Mouse (Mus musculus): ENCODE measurements around the gene Med26. TPM values are rescaled to one million over a fixed set of nuclear protein-coding genes. Genes with fewer than 3 reads are reported as not detected.

Med26 gene
- total and polyA plus RNA-seq, 2 experiments from 2014 or later = 6.6 to 17.0 TPM

GRCm38 (mm10) chr8:72547122-72547801 is 808 bp downstream of the Med26 start:
- Histone ChIP-seq H3K9me3 (replicated peaks; ENCODE audit: control insufficient read depth, low read length) (no peaks in the 10 kb centered on the region), H3K4me2 (ENCODE audit: low read depth, low read length) (peak overlapping the region; percentile 94), H3K36me3 (replicated peaks; ENCODE audit: control insufficient read depth, insufficient read depth, low read length) (peaks cover 4% of the 10 kb centered on the region; the same call in 1 of the 2 replicates), H3K27ac (ENCODE audit: low read depth) (peak overlapping the region; percentile 84), H3K27me3 (ENCODE audit: control insufficient read depth, insufficient read depth, low read length) (no peaks in the 10 kb centered on the region), H3K4me3 (ENCODE audit: low read depth, low read length) (peak overlapping the region; percentile 79), H3K9ac (replicated peaks; ENCODE audit: low read depth, low read length) (peak overlapping the region; percentile 96), H3K4me1 (ENCODE audit: control insufficient read depth, insufficient read depth) (peaks cover 17% of the 10 kb centered on the region)
- ATAC-seq (ENCODE audit: insufficient read depth, low read depth) = no peak
- no peak for DNase-seq (ENCODE audit: low spot score)
- TF ChIP-seq CTCF (IDR thresholded peaks at IDR 0.05; ENCODE audit: low read depth) (no peak), EP300 (IDR thresholded peaks at IDR 0.05; ENCODE audit: low read depth) (no peak)
- 1% methylated on average over 27 of the region's 27 CpGs for WGBS

GRCm38 (mm10) chr8:72539234-72539633 is 8.8 kb downstream of the Med26 start:
- TF ChIP-seq EP300 (IDR thresholded peaks at IDR 0.05; ENCODE audit: low read depth) (no peak), CTCF (IDR thresholded peaks at IDR 0.05; ENCODE audit: low read depth) (peak; percentile 33)
- H3K36me3 ChIP-seq (replicated peaks; ENCODE audit: control insufficient read depth, insufficient read depth, low read length) = peaks cover 3% of the 10 kb centered on the region; the same call in 1 of the 2 replicates
- no peaks in the 10 kb centered on the region for H3K9me3 ChIP-seq (replicated peaks; ENCODE audit: control insufficient read depth, low read length)
- no peak for ATAC-seq (ENCODE audit: insufficient read depth, low read depth)
- H3K27me3 ChIP-seq (ENCODE audit: control insufficient read depth, insufficient read depth, low read length) = no peaks in the 10 kb centered on the region
- no peak overlapping the region for H3K9ac ChIP-seq (replicated peaks; ENCODE audit: low read depth, low read length)
- DNase-seq (ENCODE audit: low spot score) = no peak
- H3K4me1 ChIP-seq (ENCODE audit: control insufficient read depth, insufficient read depth) = no peaks in the 10 kb centered on the region
- H3K27ac ChIP-seq (ENCODE audit: low read depth) = no peak overlapping the region
- H3K4me2 ChIP-seq (ENCODE audit: low read depth, low read length) = no peak overlapping the region
- no peak overlapping the region for H3K4me3 ChIP-seq (ENCODE audit: low read depth, low read length)

GRCm38 (mm10) chr8:72534888-72535287 is 13.2 kb downstream of the Med26 start:
- no peak overlapping the region for H3K9ac ChIP-seq (replicated peaks; ENCODE audit: low read depth, low read length)
- H3K27ac ChIP-seq (ENCODE audit: low read depth) = no peak overlapping the region
- H3K27me3 ChIP-seq (ENCODE audit: control insufficient read depth, insufficient read depth, low read length) = no peaks in the 10 kb centered on the region
- no peak for ATAC-seq (ENCODE audit: insufficient read depth, low read depth)
- no peak overlapping the region for H3K4me3 ChIP-seq (ENCODE audit: low read depth, low read length)
- DNase-seq (ENCODE audit: low spot score) = no peak
- no peak for TF ChIP-seq CTCF (IDR thresholded peaks at IDR 0.05; ENCODE audit: low read depth)
- no peak for TF ChIP-seq EP300 (IDR thresholded peaks at IDR 0.05; ENCODE audit: low read depth)
- H3K4me2 ChIP-seq (ENCODE audit: low read depth, low read length) = no peak overlapping the region
- H3K4me1 ChIP-seq (ENCODE audit: control insufficient read depth, insufficient read depth) = peaks cover 3% of the 10 kb centered on the region; the same call in 1 of the 2 replicates
- H3K9me3 ChIP-seq (replicated peaks; ENCODE audit: control insufficient read depth, low read length) = no peaks in the 10 kb centered on the region
- WGBS = 92% methylated on average over 3 of the region's 3 CpGs
- H3K36me3 ChIP-seq (replicated peaks; ENCODE audit: control insufficient read depth, insufficient read depth, low read length) = peaks cover 3% of the 10 kb centered on the region; the same call in 1 of the 2 replicates

GRCm38 (mm10) chr8:72532103-72532502 is 16.0 kb downstream of the Med26 start:
- DNase-seq (ENCODE audit: low spot score) (no peak), ATAC-seq (ENCODE audit: insufficient read depth, low read depth) (no peak)
- H3K4me2 ChIP-seq (ENCODE audit: low read depth, low read length) = no peak overlapping the region

GRCm38 (mm10) chr8:72521888-72522287 is 26.2 kb downstream of the Med26 start:
- DNase-seq (ENCODE audit: low spot score) = no peak
- TF ChIP-seq EP300 (IDR thresholded peaks at IDR 0.05; ENCODE audit: low read depth) = no peak
- no peak for TF ChIP-seq CTCF (IDR thresholded peaks at IDR 0.05; ENCODE audit: low read depth)
- Histone ChIP-seq H3K27me3 (ENCODE audit: control insufficient read depth, insufficient read depth, low read length) (no peaks in the 10 kb centered on the region), H3K4me1 (ENCODE audit: control insufficient read depth, insufficient read depth) (peaks cover 17% of the 10 kb centered on the region), H3K27ac (ENCODE audit: low read depth) (no peak overlapping the region), H3K9ac (replicated peaks; ENCODE audit: low read depth, low read length) (no peak overlapping the region), H3K9me3 (replicated peaks; ENCODE audit: control insufficient read depth, low read length) (no peaks in the 10 kb centered on the region), H3K4me3 (ENCODE audit: low read depth, low read length) (no peak overlapping the region), H3K4me2 (ENCODE audit: low read depth, low read length) (no peak overlapping the region), H3K36me3 (replicated peaks; ENCODE audit: control insufficient read depth, insufficient read depth, low read length) (no peaks in the 10 kb centered on the region)
- no peak for ATAC-seq (ENCODE audit: insufficient read depth, low read depth)

More at GRCm38 (mm10) chr8:72532103-72532502, 16.0 kb downstream of the Med26 start:
- no peak overlapping the region for H3K4me3 ChIP-seq (ENCODE audit: low read depth, low read length)
- H3K4me1 ChIP-seq (ENCODE audit: control insufficient read depth, insufficient read depth) = peaks cover 3% of the 10 kb centered on the region; the same call in 1 of the 2 replicates
- H3K27ac ChIP-seq (ENCODE audit: low read depth) = no peak overlapping the region
- no peaks in the 10 kb centered on the region for H3K27me3 ChIP-seq (ENCODE audit: control insufficient read depth, insufficient read depth, low read length)
- no peaks in the 10 kb centered on the region for H3K9me3 ChIP-seq (replicated peaks; ENCODE audit: control insufficient read depth, low read length)
- no peak for TF ChIP-seq CTCF (IDR thresholded peaks at IDR 0.05; ENCODE audit: low read depth)
- TF ChIP-seq EP300 (IDR thresholded peaks at IDR 0.05; ENCODE audit: low read depth) = no peak
- 55% methylated on average over 1 of the region's 1 CpGs for WGBS
- no peak overlapping the region for H3K9ac ChIP-seq (replicated peaks; ENCODE audit: low read depth, low read length)
- H3K36me3 ChIP-seq (replicated peaks; ENCODE audit: control insufficient read depth, insufficient read depth, low read length) = peaks cover 3% of the 10 kb centered on the region; the same call in 1 of the 2 replicates
